Mouse (Mus musculus) stomach, embryonic 15.5 days (tissue): Measurements from ENCODE around the gene Gm6034. TPM values are rescaled to one million over a fixed set of nuclear protein-coding genes. Genes with fewer than 3 reads are reported as not detected.
A peak's percentile ranks its signal among the peaks of the same experiment; 100 is the strongest.
"Not testable (repeated sequence)": the region's sequence is repeated elsewhere in the genome, so short reads cannot be mapped to it uniquely, and the experiment has no call there.

Experiments used
- ATAC-seq: fragments of 200-750 bp; cut with Nextera tagmentation; 2 replicates; pipeline ENCODE4 v1.8.0; 2017; ENCODE audit warnings: low read depth, moderate number of reproducible peaks, moderate TSS enrichment; ENCODE audit not compliant: insufficient read depth, low FRiP score
- H3K27ac ChIP-seq: fragments of 300-500 bp; sonication (generic); 2 replicates; pipeline ENCODE4 v1.5.1; 2015; ENCODE audit warnings: mild to moderate bottlenecking, inconsistent platforms
- H3K27me3 ChIP-seq: fragments of 300-500 bp; sonication (generic); replicated peaks from 2 replicates; pipeline ENCODE4 v1.6.1; 2015; ENCODE audit warnings: inconsistent platforms
- H3K36me3 ChIP-seq: fragments of 300-500 bp; sonication (generic); 2 replicates; pipeline ENCODE4 v1.6.1; 2015; ENCODE audit warnings: inconsistent platforms
- H3K4me1 ChIP-seq: fragments of 300-500 bp; sonication (generic); 2 replicates; pipeline ENCODE4 v1.6.1; 2015; ENCODE audit warnings: inconsistent platforms
- H3K4me2 ChIP-seq: fragments of 300-500 bp; sonication (generic); 2 replicates; pipeline ENCODE4 v1.6.1; 2015; ENCODE audit warnings: mild to moderate bottlenecking, inconsistent platforms
- H3K4me3 ChIP-seq: fragments of 300-500 bp; sonication (generic); replicated peaks from 2 replicates; pipeline ENCODE4 v1.5.1; 2015; ENCODE audit warnings: inconsistent platforms
- H3K9ac ChIP-seq: fragments of 300-500 bp; sonication (generic); 2 replicates; pipeline ENCODE4 v1.6.1; 2015; ENCODE audit warnings: inconsistent platforms
- H3K9me3 ChIP-seq: fragments of 300-500 bp; sonication (generic); 2 replicates; pipeline ENCODE4 v1.6.1; 2016; ENCODE audit warnings: inconsistent platforms
- WGBS: fragments of 180-500 bp; shearing (Covaris S2); methylation state at CpG from one replicate; pipeline ENCODE4 v1.1.7; 2015; 5-methylcytosine and 5-hydroxymethylcytosine counted together
- polyA plus RNA-seq: library from polyadenylated mRNA; unstranded; fragments of >200 nt; fragmentation: Nextera tagmentation; extraction: Ambion mirVana; gene quantifications from 2 replicates; pipeline ENCODE4 v1.2.1, GENCODE M21; 2015

The Gm6034 gene
- polyA plus RNA-seq, result 0.09 and 0.13 TPM in 2 replicates

DNA sequence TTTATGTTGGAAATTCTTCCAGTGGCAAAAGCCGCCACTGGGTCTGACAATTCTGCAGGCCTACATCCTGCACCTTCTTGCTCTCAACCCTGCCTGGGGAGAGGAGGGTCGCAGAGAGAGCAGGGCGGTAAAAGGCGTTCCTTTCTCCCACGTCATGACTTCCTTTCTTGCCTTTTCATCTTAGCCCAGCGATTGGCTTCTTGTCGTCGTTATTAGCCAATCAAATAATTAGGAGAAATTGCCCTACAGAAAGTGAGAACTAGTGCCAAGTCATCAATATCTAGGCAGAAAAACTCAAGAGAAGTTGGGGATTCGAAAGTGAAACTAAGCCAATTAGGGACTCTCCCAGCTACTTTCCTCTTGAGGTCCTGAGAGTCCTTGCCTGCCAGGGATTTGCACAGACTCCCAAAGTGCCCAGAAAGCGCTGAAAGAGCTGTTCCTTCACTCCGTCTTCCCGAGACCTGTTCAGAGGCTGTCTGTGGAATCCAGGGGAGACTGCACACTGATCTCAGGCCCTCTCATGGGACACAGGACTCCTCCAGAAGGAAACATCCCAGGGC, at the start of gene Gm6034, which contains the start of gene H2-T22:
Gene Gm6034, plus strand, starts transcription at position 352 of the 560 bp plus-strand sequence.
Gene H2-T22, minus strand, starts transcription at position 138 of the 560 bp plus-strand sequence.
- WGBS, result under 1% methylated on average over 12 of the region's 12 CpGs
- peak; percentile 95 for ATAC-seq
- H3K9me3 ChIP-seq, H3K9ac ChIP-seq, H3K27me3 ChIP-seq, H3K36me3 ChIP-seq, H3K4me1 ChIP-seq: not testable (repeated sequence)
- Histone ChIP-seq H3K27ac (peak within 1 kb of the TSS; percentile 72; the same call in 1 of the 2 replicates), H3K4me2 (peak within 1 kb of the TSS; percentile 77), H3K4me3 (peak within 1 kb of the TSS; percentile 44)

DNA sequence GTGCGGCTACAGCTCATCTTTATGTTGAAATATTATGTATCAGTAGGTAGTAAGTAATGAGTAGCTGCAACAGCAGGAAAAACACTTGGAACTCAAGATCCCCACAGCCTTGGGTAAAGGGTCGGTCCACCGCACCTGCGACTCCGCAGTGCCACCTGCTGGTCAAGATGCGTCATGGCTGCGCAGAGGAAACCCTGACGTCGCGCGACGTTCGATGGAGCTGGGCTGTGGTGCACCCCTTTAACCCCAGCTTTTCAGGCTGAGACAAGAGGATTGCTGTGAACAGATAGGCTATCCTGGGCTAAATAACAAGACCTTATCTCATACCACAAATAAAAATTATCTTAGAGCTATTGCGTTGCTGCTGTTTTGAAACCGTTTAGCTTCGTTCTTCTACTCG, 49.1 kb upstream of the Gm6034 start:
- Histone ChIP-seq H3K9me3 (no peaks in the 10 kb centered on the region), H3K9ac (no peak overlapping the region), H3K4me3 (peak overlapping the region; percentile 60), H3K4me1 (peaks cover 9% of the 10 kb centered on the region; the same call in 1 of the 2 replicates), H3K4me2 (peak overlapping the region; percentile 57), H3K27ac (peak overlapping the region; percentile 11; the same call in 1 of the 2 replicates), H3K36me3 (no peaks in the 10 kb centered on the region), H3K27me3 (no peaks in the 10 kb centered on the region)
- peak; percentile 67 for ATAC-seq
- 7% methylated on average over 17 of the region's 17 CpGs for WGBS

DNA sequence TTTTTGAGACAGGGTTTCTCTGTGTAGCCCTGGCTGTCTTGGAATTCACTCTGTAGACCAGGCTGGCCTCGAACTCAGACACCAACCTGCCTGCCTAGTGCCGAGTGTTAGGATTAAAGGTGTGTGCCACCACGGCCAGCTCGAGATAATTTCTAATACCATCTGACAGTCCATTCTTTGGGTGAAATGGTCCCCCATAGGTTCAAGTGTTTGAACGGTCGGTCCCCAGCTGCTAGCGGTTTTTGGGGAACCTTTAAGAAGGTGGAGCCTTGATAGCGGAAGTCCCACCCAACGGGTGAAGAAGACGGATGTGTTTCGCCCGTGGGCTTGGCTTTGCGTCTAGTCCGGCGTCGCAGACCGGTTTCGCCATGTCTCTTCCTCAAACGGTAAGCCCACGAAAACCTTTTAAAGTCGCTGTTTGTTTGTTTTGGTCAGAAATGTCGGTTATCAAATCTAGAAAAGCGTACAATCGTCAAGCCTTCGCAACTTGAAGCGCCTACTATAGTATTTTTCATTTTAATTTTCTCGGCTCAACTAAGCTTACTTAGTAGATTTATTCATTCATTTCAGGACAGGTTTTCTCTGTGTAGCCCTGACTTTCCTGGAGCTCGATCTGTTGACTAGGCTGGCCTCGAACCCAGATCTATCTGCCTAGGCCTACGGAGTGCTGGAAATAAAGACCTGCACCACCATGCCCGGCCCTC, 48.4 kb upstream of the Gm6034 start:
- ATAC-seq, result peak; percentile 56
- no peaks in the 10 kb centered on the region for H3K27me3 ChIP-seq
- no peaks in the 10 kb centered on the region for H3K9me3 ChIP-seq
- H3K9ac ChIP-seq, result peak overlapping the region; percentile 29; the same call in 1 of the 2 replicates
- no peaks in the 10 kb centered on the region for H3K36me3 ChIP-seq
- peak overlapping the region; percentile 60 for H3K4me3 ChIP-seq
- H3K4me2 ChIP-seq, result peak overlapping the region; percentile 57
- peaks cover 9% of the 10 kb centered on the region; the same call in 1 of the 2 replicates for H3K4me1 ChIP-seq
- peak overlapping the region; percentile 77 for H3K27ac ChIP-seq
- WGBS, result 3% methylated on average over 31 of the region's 31 CpGs

DNA sequence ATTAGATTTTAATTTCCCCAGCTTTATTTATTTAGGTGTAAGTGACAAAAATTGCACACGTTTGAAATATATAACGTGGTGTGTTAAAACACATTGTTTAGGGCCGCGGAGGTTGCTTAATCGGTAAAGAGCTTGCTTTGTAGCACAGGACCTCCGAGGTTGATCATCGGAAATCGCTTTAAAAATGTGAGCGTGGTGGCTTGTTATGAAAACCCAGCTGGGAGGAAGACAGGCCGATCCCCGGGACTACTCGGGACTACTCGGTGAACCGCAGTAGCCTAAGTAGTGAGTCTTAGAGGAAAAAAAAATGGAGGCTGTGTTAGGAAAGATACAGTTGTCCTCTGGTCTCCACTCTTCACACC, 47.9 kb upstream of the Gm6034 start:
- 3% methylated on average over 14 of the region's 14 CpGs for WGBS
- H3K27me3 ChIP-seq, result no peaks in the 10 kb centered on the region
- H3K27ac ChIP-seq, result peak overlapping the region; percentile 77
- peak overlapping the region; percentile 57 for H3K4me2 ChIP-seq
- H3K4me3 ChIP-seq, result peak overlapping the region; percentile 60
- peaks cover 9% of the 10 kb centered on the region; the same call in 1 of the 2 replicates for H3K4me1 ChIP-seq
- ATAC-seq, result no peak
- no peaks in the 10 kb centered on the region for H3K36me3 ChIP-seq
- H3K9me3 ChIP-seq, result no peaks in the 10 kb centered on the region
- H3K9ac ChIP-seq, result peak overlapping the region; percentile 29; the same call in 1 of the 2 replicates

DNA sequence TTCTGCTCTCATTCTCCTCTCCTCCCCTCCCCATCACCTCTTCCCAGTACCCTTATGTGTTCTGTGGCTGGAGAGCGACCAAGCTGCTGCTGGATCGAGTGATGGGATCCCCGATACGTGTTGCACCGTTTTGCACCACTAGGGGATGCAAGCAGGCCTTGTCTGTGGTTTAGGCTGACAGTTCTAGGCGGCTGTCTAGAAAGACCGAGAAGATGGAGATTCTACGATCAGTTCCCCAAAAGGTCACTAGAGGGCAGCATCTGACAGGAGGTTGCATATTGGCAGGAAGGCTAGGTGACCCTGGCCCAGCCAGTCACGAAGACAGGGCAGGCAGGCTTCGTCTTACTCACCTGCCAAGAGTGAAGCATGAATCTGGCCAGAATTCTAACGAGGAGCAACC, 45.8 kb upstream of the Gm6034 start:
- Histone ChIP-seq H3K4me2 (no peak overlapping the region), H3K9ac (no peak overlapping the region)
- 4% methylated on average over 11 of the region's 11 CpGs for WGBS

DNA sequence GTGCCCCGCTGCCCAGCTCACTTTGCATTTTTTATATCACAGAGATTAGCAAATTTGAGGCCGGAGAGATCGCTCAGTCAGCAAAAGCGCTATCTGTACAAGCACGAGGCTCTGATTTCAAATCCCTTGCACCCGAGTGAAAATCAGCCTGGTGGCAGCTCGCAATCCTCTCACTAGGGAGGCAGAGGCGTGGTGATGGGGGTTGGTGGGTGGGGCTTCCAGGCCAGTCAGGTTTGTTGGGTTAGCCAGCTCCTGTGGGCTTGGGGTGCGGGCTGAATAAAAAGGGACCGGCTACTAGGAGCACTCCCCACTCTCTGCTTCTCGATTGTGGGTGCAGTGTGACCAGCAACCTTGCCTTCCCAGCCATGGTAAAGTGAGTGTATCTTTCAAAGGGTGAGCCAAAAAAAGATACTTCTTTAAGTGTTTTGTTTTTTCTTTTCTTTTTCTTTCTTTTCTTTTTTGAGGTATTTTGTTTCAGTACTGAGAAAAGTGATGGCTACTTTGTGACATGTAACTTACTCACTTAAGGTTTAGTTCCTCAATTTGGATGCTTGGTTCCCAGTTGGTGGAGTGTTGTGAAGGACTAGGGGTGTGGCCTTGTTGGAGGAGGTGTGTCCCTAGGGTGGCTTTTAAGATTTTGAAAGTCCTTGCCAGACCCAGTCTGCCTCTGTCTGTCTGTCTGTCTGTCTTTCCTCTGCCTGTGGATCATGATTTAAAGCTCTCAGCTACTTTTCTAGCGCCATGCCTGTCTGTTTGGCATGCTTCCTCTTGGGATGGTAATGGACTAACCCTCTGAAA, 44.8 kb upstream of the Gm6034 start:
- Histone ChIP-seq H3K27ac (no peak overlapping the region), H3K4me1 (0 out of 2 replicates have a peak, but pooled peaks cover 3% of the 10 kb centered on the region), H3K9ac (no peak overlapping the region), H3K9me3 (no peaks in the 10 kb centered on the region), H3K4me2 (peak overlapping the region; percentile 16), H3K27me3 (no peaks in the 10 kb centered on the region), H3K36me3 (no peaks in the 10 kb centered on the region), H3K4me3 (no peak overlapping the region)
- ATAC-seq, result no peak
- 51% methylated on average over 12 of the region's 12 CpGs for WGBS

More for the DNA sequence above, 45.8 kb upstream of the Gm6034 start:
- Histone ChIP-seq H3K4me3 (no peak overlapping the region), H3K27me3 (no peaks in the 10 kb centered on the region), H3K36me3 (no peaks in the 10 kb centered on the region), H3K27ac (no peak overlapping the region), H3K4me1 (0 out of 2 replicates have a peak, but pooled peaks cover 4% of the 10 kb centered on the region), H3K9me3 (no peaks in the 10 kb centered on the region)
- ATAC-seq, result peak; percentile 48

DNA sequence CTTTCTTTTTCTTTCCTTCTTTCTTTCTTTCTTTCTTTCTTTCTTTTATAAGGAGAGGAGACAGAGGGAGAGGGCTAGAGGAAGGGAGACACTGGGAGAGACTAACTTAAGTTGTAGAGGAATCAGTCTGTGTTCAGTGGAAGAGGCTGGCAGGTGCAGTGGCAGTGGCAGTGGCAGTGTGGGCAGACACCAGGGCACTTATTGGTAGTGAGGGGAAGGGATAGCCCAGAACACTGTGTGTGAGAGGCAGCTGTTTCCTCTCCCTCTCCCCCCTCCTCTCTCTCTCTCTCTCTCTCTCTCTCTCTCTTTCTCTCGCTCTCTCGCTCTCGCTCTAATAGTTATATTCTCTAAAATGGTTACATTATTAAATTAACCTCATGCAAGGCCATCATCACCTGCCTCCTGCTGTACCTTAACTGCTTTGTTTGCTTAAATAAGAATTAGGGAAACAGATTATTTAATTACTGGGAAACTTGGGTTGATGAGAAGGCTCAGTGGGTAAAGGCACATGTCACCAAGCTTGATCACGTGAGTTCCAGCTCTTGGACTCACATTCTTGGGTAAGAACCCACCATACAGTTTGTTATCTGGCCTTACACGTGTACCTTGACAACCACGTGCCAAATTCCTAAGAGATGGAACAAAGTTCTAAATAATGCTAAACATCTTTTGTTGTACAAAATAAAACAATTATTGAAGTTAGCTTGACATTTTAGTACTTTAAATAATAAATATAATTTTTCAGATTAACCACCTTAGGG, 44.0 kb upstream of the Gm6034 start:
- H3K9me3 ChIP-seq, result no peaks in the 10 kb centered on the region
- no peak overlapping the region for H3K27ac ChIP-seq
- H3K27me3 ChIP-seq, result no peaks in the 10 kb centered on the region
- no peak for ATAC-seq
- peak overlapping the region; percentile 10; the same call in 1 of the 2 replicates for H3K4me2 ChIP-seq
- WGBS, result 81% methylated on average over 6 of the region's 6 CpGs
- H3K4me3 ChIP-seq, result no peak overlapping the region
- H3K4me1 ChIP-seq, result 0 out of 2 replicates have a peak, but pooled peaks cover 3% of the 10 kb centered on the region
- H3K36me3 ChIP-seq, result no peaks in the 10 kb centered on the region
- no peak overlapping the region for H3K9ac ChIP-seq

DNA sequence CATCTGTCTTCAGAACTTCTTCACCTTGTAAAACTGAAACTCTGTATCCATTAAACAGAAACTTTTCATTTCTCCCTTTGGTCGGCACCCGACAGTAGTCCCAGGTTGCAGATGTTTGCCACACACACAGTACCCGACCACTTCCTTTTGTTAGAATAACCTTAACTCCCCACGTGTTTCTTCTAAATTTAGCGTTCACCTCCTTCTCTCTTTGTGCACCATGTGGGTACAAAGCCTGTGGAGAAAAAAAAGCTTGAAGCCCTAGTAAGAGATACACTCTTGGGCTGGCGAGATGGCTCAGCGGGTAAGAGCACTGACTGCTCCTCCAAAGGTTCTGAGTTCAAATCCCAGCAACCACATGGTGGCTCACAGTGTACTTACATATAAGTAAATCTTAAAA, 43.4 kb upstream of the Gm6034 start:
- ATAC-seq, result no peak
- H3K4me1 ChIP-seq, result 0 out of 2 replicates have a peak, but pooled peaks cover 3% of the 10 kb centered on the region
- H3K9ac ChIP-seq, result no peak overlapping the region
- no peaks in the 10 kb centered on the region for H3K27me3 ChIP-seq
- H3K4me2 ChIP-seq, result no peak overlapping the region
- no peaks in the 10 kb centered on the region for H3K36me3 ChIP-seq
- 83% methylated on average over 7 of the region's 7 CpGs for WGBS
- no peaks in the 10 kb centered on the region for H3K9me3 ChIP-seq
- H3K4me3 ChIP-seq, result no peak overlapping the region
- no peak overlapping the region for H3K27ac ChIP-seq

DNA sequence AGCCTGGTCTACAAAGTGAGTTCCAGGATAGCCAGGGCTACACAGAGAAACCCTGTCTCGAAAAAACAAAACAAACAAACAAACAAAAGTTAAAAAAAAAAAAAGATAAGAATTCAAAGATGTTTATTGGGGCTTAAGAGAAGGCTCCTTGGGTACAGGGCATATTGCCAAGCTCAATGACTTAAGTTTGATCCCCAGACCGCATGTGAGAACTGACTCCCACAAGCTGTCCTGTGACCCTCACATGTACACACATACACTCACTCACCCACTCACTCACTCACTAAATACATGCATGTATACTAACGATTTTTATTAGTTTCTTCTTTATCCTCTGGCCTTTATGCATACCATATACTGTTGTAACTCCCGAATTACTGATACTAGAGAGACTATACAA, 42.4 kb upstream of the Gm6034 start:
- H3K9ac ChIP-seq, result no peak overlapping the region
- H3K4me3 ChIP-seq, result no peak overlapping the region
- H3K27me3 ChIP-seq, result no peaks in the 10 kb centered on the region
- no peak for ATAC-seq
- 0 out of 2 replicates have a peak, but pooled peaks cover 2% of the 10 kb centered on the region for H3K4me1 ChIP-seq
- H3K9me3 ChIP-seq, result no peaks in the 10 kb centered on the region
- H3K4me2 ChIP-seq, result no peak overlapping the region
- H3K27ac ChIP-seq, result no peak overlapping the region
- H3K36me3 ChIP-seq, result no peaks in the 10 kb centered on the region
- 72% methylated on average over 4 of the region's 4 CpGs for WGBS

DNA sequence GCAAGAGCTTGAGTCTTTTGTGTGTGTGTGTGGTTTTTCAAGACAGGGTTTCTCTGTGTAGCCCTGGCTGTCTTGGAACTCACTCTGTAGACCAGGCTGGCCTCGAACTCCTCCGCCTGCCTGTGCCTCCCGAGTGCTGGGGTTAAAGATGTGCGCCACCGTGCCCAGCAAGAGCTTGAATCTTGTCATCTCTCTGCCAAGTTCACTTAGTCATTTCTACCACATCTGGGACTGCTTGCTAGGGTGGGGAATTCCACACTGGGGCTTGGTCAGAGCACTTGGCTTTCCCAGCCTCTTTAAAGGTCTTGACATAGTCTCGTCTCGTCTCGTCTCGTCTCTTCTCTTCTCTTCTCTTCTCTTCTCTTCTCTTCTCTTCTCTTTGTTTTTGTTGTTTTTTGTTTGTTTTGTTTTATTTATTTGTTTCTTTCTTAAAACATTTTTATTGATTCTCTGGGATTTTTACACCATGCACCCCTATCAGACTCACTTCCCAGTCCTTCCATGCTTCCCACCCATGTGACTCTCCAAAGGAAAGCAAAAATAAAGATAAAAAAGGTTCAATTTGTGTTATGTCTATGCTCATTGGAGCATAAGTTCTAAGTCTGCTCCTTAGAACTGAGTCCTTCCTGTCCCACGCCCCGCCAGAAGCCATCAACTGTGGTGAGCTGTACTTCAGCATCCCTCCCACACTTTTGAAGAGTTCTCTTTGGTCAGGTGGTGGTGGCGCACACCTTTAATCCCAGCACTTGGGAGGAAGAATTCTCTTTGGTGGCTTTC, 41.5 kb upstream of the Gm6034 start:
- H3K36me3 ChIP-seq, result 0 out of 2 replicates have a peak, but pooled peaks cover 7% of the 10 kb centered on the region
- H3K9ac ChIP-seq, result no peak overlapping the region
- no peak overlapping the region for H3K4me3 ChIP-seq
- H3K4me1 ChIP-seq, result no peaks in the 10 kb centered on the region
- no peak for ATAC-seq
- H3K9me3 ChIP-seq, result no peaks in the 10 kb centered on the region
- no peak overlapping the region for H3K4me2 ChIP-seq
- H3K27ac ChIP-seq, result no peak overlapping the region
- no peaks in the 10 kb centered on the region for H3K27me3 ChIP-seq
- 86% methylated on average over 12 of the region's 12 CpGs for WGBS
